Mouse (Mus musculus) ES-CJ7 (cell line): ENCODE measurements at regions not wholly inside any gene's neighbourhood (a gene's known extent, or its start where the extent isn't known, plus 50 kb on each side); places are given as distances from the start of the nearest gene placed in this dataset.
A peak's percentile ranks its signal among the peaks of the same experiment; 100 is the strongest.

Experiments
- DNase-seq: peaks from one replicate; pipeline ENCODE4 v3.0.0; 2011; ENCODE audit warnings: low read depth, low spot score

DNA sequence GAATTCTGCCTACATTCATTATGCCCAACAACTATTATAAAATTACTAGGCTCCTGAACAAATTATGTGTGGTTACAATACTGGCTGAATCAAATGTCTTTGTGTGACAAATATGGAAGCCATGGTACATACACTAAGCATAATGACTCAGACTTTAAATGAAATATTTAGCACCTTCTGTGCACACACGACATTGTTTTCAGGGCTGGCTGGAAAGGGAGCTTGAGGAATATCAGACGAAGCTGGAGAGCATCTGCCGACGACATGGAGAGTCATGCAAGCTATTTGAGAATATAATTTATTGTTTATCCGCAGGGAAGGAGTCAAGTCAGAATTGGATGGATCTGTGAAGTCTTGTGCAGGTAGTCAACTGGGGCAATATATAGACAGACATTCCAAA, 955.4 kb upstream of the Gm10801 start:
- DNase-seq = no peak

DNA sequence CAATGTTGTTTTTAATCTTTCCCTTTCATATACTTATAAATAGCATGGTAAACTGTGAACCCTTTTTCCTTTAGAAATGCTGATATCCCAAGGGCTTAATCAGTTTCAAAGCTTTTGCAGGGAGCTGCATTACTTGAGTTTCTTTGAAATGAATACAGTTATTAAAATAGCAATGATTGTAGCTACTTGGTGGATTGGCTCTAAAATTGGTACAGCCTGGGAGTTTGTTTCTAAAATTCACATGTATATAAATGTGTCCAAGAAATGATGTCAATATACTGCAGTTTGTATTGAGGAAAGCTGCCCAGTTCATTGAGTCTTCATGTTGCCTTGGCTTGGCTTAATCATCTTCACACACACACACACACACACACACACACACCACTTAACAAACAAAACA, 954.8 kb upstream of the Gm10801 start:
- no peak for DNase-seq

DNA sequence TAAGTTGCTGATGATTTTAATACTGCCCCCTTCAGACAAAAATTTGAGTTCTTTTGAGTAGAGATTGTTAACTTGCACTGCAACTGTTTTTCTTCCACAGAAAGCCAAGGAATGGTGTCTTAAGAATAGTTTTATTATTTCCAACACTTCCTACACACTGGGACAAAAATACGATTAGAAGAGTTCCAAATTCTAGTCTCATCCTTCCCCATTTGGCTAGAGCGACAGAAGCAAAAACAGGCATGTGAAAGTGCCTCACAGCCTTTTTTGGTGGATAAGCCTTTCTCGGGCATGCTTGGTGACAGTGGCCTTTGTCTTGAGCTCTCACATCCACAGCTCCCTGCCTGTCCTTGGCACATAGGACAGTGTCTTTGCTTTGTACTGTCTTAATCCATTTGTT, 954.3 kb upstream of the Gm10801 start:
- DNase-seq = no peak

DNA sequence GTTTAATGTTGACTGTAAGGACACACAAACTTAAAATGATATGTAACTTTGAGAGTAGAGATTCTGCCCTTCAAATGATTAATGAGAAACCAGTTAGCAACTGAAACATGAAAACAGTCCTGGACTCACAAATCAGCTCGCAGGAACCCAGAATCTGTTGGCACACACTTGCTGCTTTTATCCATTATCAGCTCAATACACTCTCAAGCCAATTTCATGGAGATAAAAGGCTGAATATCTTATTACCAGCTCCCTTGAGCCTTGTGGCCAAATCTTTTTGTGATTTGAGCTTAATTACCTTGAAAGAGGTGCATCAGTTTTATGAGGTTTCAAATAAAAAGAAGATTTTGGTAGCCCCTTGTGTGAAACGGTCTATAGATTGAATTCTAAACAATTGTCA, 936.9 kb upstream of the Gm10801 start:
- DNase-seq = no peak

DNA sequence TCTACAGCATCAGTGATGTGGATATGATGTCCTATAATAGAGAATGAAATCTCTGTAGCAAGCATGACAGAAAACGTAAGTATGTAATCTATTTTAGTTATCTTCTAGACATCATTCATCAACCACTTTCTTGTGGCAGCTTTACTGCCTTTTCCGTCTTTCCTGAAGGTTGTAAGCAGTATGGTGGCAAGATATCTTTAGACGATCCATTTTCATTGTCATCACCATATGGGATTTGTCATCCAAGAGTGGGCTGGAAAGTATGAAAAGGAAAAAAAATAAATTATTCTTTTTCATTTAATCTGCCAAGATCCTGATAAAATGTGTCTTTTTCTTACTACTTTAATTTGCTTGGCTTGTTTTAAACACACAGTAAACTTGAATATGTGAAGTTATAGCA, 893.2 kb upstream of the Gm10801 start:
- DNase-seq = no peak

DNA sequence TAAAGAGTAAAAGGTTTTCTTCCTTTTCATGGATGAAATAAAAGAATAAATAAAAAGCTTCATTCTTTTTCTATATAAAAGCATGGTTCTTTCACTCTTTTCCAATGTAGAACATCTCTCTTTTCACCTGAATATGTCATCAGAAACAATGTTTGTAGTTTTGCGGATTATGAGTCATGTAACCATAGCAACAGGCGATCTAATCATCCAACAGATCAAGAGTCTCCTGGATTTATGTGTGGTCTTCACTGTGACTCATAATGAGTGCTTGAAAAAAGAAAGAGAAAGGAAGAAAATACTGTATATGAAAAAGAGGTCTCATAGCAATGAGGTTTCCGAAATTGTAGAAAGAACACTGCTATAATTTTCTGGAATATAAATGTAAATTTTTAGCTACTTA, 884.1 kb upstream of the Gm10801 start:
- DNase-seq = no peak

DNA sequence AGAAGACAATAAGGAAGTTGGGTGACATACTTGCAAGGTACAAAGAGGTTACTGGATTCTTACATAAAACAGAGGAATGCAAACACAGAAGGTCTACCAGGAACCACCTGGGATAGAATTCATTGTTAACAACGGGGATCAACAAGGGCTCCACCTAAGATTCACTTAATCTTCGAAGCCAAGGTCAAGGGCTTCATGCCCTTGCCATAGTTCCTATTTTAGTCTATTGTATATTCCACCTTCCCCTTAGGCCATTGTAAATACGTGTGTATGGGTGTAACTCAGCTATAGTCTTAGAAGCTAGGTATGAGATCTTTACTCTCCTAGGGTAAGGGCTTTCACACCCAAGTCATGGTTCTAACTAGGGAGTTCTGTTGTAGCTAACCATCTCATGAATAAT, 882.0 kb upstream of the Gm10801 start:
- peak; percentile 4 for DNase-seq
